Mouse (Mus musculus) heart, adult 2 months (tissue): ENCODE measurements around the gene Isca1. TPM values are rescaled to one million over a fixed set of nuclear protein-coding genes. Genes with fewer than 3 reads are reported as not detected.
"Not testable (repeated sequence)": the region's sequence is repeated elsewhere in the genome, so short reads cannot be mapped to it uniquely, and the experiment has no call there.

ENCODE experiments used
- DNase-seq, 2 experiments: peaks; one replicate each; pipeline ENCODE4 v3.0.0; 2021
- H3K27ac ChIP-seq: fragments of 200-600 bp; 2 replicates; pipeline ENCODE4 v1.8.1; 2022
- H3K27me3 ChIP-seq: fragments of 200-500 bp; 2 replicates; pipeline ENCODE4 v1.6.1; 2012; ENCODE audit warnings: mild to moderate bottlenecking, low read length, inconsistent platforms, mixed read lengths; ENCODE audit not compliant: control insufficient read depth, insufficient read depth
- H3K36me3 ChIP-seq: fragments of 200-500 bp; 2 replicates; pipeline ENCODE4 v1.6.1; 2012; ENCODE audit warnings: low read length, inconsistent platforms; ENCODE audit not compliant: control insufficient read depth, insufficient read depth
- H3K4me1 ChIP-seq: fragments of 200-500 bp; 2 replicates; pipeline ENCODE4 v1.6.1; 2011; ENCODE audit warnings: low read length; ENCODE audit not compliant: control insufficient read depth, insufficient read depth
- H3K4me3 ChIP-seq: fragments of 200-600 bp; 2 replicates; pipeline ENCODE4 v1.8.1; 2022
- H3K79me2 ChIP-seq: fragments of 200-500 bp; replicated peaks from 2 replicates; pipeline ENCODE4 v1.6.1; 2012; ENCODE audit warnings: mild to moderate bottlenecking, inconsistent platforms, low read length, moderate library complexity, mixed read lengths; ENCODE audit not compliant: control insufficient read depth, insufficient read depth
- H3K9ac ChIP-seq: fragments of 200-500 bp; 2 replicates; pipeline ENCODE4 v1.6.1; 2012; ENCODE audit warnings: low read depth, mild to moderate bottlenecking, control low read depth, inconsistent platforms, low read length, mixed read lengths
- CTCF ChIP-seq: fragments of 200-600 bp; IDR thresholded peaks from 2 replicates; pipeline ENCODE4 v1.8.1; 2022; ENCODE audit warnings: antibody characterized with exemption, mild to moderate bottlenecking, moderate library complexity
- EP300 ChIP-seq: fragments of 200-500 bp; IDR thresholded peaks from 2 replicates; pipeline ENCODE4 v1.6.1; 2011; ENCODE audit warnings: low read depth, low read length, control low read depth; ENCODE audit not compliant: insufficient read depth
- POLR2A ChIP-seq: fragments of 200-500 bp; IDR thresholded peaks from 2 replicates; pipeline ENCODE4 v1.6.1; 2011; ENCODE audit warnings: mild to moderate bottlenecking, low read depth, low read length, control low read depth; ENCODE audit not compliant: insufficient read depth
- WGBS: fragments of 180-500 bp; shearing (Covaris S2); methylation state at CpG from one replicate; pipeline ENCODE4 v1.1.7; 2018; 5-methylcytosine and 5-hydroxymethylcytosine counted together
- intact Hi-C: fragments of 180-260 bp; cut with DNase I; formaldehyde crosslinking; loops from one replicate; pipeline ENCODE4 v1.15.1; 2025
- polyA plus RNA-seq: library from polyadenylated mRNA; depleted of rRNA; stranded (reverse); fragments of >200 nt; gene quantifications from 2 replicates; pipeline ENCODE4 v1.2.3, GENCODE M21; 2012
- total RNA-seq, 2 experiments: library from RNA; stranded (reverse); gene quantifications; 2 replicates each; pipeline ENCODE4 v1.2.3; 2021

Gene Isca1
- total and polyA plus RNA-seq, 3 experiments, result 233 to 326 (median 239) TPM

GRCm38 (mm10) chr13:59733936-59734335, 35.7 kb downstream of the Isca1 start:
- Histone ChIP-seq H3K27ac (no peak overlapping the region), H3K4me1 (no peaks in the 10 kb centered on the region), H3K36me3 (no peaks in the 10 kb centered on the region), H3K4me3 (no peak overlapping the region), H3K9ac (no peak overlapping the region), H3K79me2 (no peaks in the 10 kb centered on the region), H3K27me3 (no peaks in the 10 kb centered on the region)
- whole genome bisulfite sequencing, result 70% methylated on average over 4 of the region's 4 CpGs
- TF ChIP-seq EP300 (no peak), POLR2A (no peak), CTCF (no peak)
- intact Hi-C loops, result loop anchor here (5.0 kb wide), 1 partner anchor 662 kb away; no protein-coding TSS in a partner anchor
- DNase-seq, result no peak

- Histone ChIP-seq H3K9ac (no peak within 1 kb of the TSS), H3K27ac (no peak within 1 kb of the TSS), H3K79me2 (no peaks in the 10 kb centered on the region), H3K4me3 (no peak within 1 kb of the TSS), H3K27me3 (no peaks in the 10 kb centered on the region), H3K4me1 (no peaks in the 10 kb centered on the region), H3K36me3 (no peaks in the 10 kb centered on the region)
- TF ChIP-seq EP300, result no peak
- no peak for TF ChIP-seq CTCF
- no peak for TF ChIP-seq POLR2A
- no peak for DNase-seq
- intact Hi-C loops, result loop anchor here (5.0 kb wide), 1 partner anchor 659 kb away; no protein-coding TSS in a partner anchor
- 46% methylated on average over 7 of the region's 7 CpGs for WGBS
These were observed 38.0 kb downstream of the Isca1 start, which contains the start of gene Spata31d1d for GRCm38 (mm10) chr13:59731652-59732051. Gene Spata31d1d (minus strand): TSS chr13:59731752.

GRCm38 (mm10) chr13:59728378-59729093, 41.1 kb downstream of the Isca1 start:
- Histone ChIP-seq H3K27ac (no peak overlapping the region), H3K4me1 (no peaks in the 10 kb centered on the region), H3K9ac (no peak overlapping the region), H3K36me3 (no peaks in the 10 kb centered on the region), H3K79me2 (no peaks in the 10 kb centered on the region), H3K4me3 (no peak overlapping the region), H3K27me3 (no peaks in the 10 kb centered on the region)
- DNase-seq, result peak; percentile 77 to 79
- TF ChIP-seq CTCF, result no peak; the same call in 1 of the 2 replicates
- peak; percentile 89 for TF ChIP-seq EP300
- TF ChIP-seq POLR2A, result no peak
- 14% methylated on average over 7 of the region's 7 CpGs for WGBS
- intact Hi-C loops, result loop anchor here (5.0 kb wide), 4 partner anchors 81 to 1091 kb away; no protein-coding TSS in a partner anchor

GRCm38 (mm10) chr13:59726139-59726867, 43.3 kb downstream of the Isca1 start:
- 28% methylated on average over 29 of the region's 29 CpGs for WGBS
- H3K27ac ChIP-seq, result no peak overlapping the region
- no peaks in the 10 kb centered on the region for H3K36me3 ChIP-seq
- H3K4me1 ChIP-seq, result no peaks in the 10 kb centered on the region
- H3K27me3 ChIP-seq, result no peaks in the 10 kb centered on the region
- H3K9ac ChIP-seq, result peak overlapping the region; percentile 11; the same call in 1 of the 2 replicates
- no peaks in the 10 kb centered on the region for H3K79me2 ChIP-seq
- intact Hi-C loops, result loop anchor here (5.0 kb wide), 4 partner anchors 79 to 1089 kb away; no protein-coding TSS in a partner anchor
- no peak overlapping the region for H3K4me3 ChIP-seq
- TF ChIP-seq POLR2A, result no peak
- no peak for TF ChIP-seq CTCF
- TF ChIP-seq EP300, result no peak
- DNase-seq, result no peak

- H3K27ac ChIP-seq, H3K36me3 ChIP-seq, H3K9ac ChIP-seq, intact Hi-C loops, H3K27me3 ChIP-seq, H3K79me2 ChIP-seq, H3K4me1 ChIP-seq, H3K4me3 ChIP-seq, DNase-seq: not testable (repeated sequence)
- 94% methylated on average over 1 of the region's 1 CpGs for WGBS
These were observed 47.5 kb downstream of the Isca1 start for GRCm38 (mm10) chr13:59722089-59722488.

GRCm38 (mm10) chr13:59719475-59719874, 50.1 kb downstream of the Isca1 start:
- intact Hi-C loops, result no loop called here
- Histone ChIP-seq H3K4me1 (no peaks in the 10 kb centered on the region), H3K79me2 (no peaks in the 10 kb centered on the region), H3K27ac (peak overlapping the region; percentile 15), H3K9ac (no peak overlapping the region), H3K36me3 (no peaks in the 10 kb centered on the region), H3K4me3 (no peak overlapping the region), H3K27me3 (no peaks in the 10 kb centered on the region)
- 87% methylated on average over 1 of the region's 1 CpGs for WGBS
- DNase-seq, result no peak
- no peak for TF ChIP-seq CTCF
- TF ChIP-seq EP300, result no peak
- no peak for TF ChIP-seq POLR2A

GRCm38 (mm10) chr13:59718857-59719440, 50.7 kb downstream of the Isca1 start:
- H3K36me3 ChIP-seq, H3K27me3 ChIP-seq, H3K4me3 ChIP-seq, H3K4me1 ChIP-seq, intact Hi-C loops, H3K79me2 ChIP-seq, H3K9ac ChIP-seq: not testable (repeated sequence)
- WGBS, result 15% methylated on average over 6 of the region's 6 CpGs
- peak in 1 of 2 experiments; percentile 48 for DNase-seq
- H3K27ac ChIP-seq, result peak overlapping the region; percentile 15
